Mouse (Mus musculus): ENCODE data around the gene Cd302. TPM values are rescaled to one million over a fixed set of nuclear protein-coding genes. Genes with fewer than 3 reads are reported as not detected.

The Cd302 gene
- polyA plus RNA-seq, 1 experiment = 15.2 TPM

GRCm38 (mm10) chr2:60205795-60206194 is 78.5 kb downstream of the Cd302 start:
- H3K4me3 ChIP-seq (replicated peaks; ENCODE audit: insufficient read depth, low read depth, low read length) = no peak overlapping the region
- H3K4me1 ChIP-seq (ENCODE audit: control insufficient read depth, insufficient read depth, low read length) = peaks cover 5% of the 10 kb centered on the region; the same call in 1 of the 2 replicates
- 54% methylated on average over 6 of the region's 6 CpGs for WGBS
- H3K27me3 ChIP-seq (ENCODE audit: control insufficient read depth, insufficient read depth, low read length) = no peaks in the 10 kb centered on the region
- H3K27ac ChIP-seq (ENCODE audit: insufficient read depth, low read length) = no peak overlapping the region
- TF ChIP-seq POLR2A (IDR thresholded peaks at IDR 0.05; ENCODE audit: borderline replicate concordance, insufficient read depth, low read length) (no peak), CTCF (IDR thresholded peaks at IDR 0.05; ENCODE audit: borderline replicate concordance, insufficient read depth, low read depth, low read length) (no peak)
- no peak for DNase-seq

- Histone ChIP-seq H3K4me3 (replicated peaks; ENCODE audit: insufficient read depth, low read depth, low read length) (no peak overlapping the region), H3K27ac (ENCODE audit: insufficient read depth, low read length) (no peak overlapping the region), H3K27me3 (ENCODE audit: control insufficient read depth, insufficient read depth, low read length) (no peaks in the 10 kb centered on the region), H3K4me1 (ENCODE audit: control insufficient read depth, insufficient read depth, low read length) (peaks cover 8% of the 10 kb centered on the region; the same call in 1 of the 2 replicates)
- no peak for TF ChIP-seq CTCF (IDR thresholded peaks at IDR 0.05; ENCODE audit: borderline replicate concordance, insufficient read depth, low read depth, low read length)
- TF ChIP-seq POLR2A (IDR thresholded peaks at IDR 0.05; ENCODE audit: borderline replicate concordance, insufficient read depth, low read length) = no peak
- DNase-seq = no peak
- 84% methylated on average over 6 of the region's 6 CpGs for WGBS
Observed at GRCm38 (mm10) chr2:60204162-60204561, 80.1 kb downstream of the Cd302 start.

- no peak for DNase-seq
- WGBS = 96% methylated on average over 4 of the region's 4 CpGs
- H3K4me1 ChIP-seq (ENCODE audit: control insufficient read depth, insufficient read depth, low read length) = peaks cover 8% of the 10 kb centered on the region; the same call in 1 of the 2 replicates
- TF ChIP-seq POLR2A (IDR thresholded peaks at IDR 0.05; ENCODE audit: borderline replicate concordance, insufficient read depth, low read length) (no peak), CTCF (IDR thresholded peaks at IDR 0.05; ENCODE audit: borderline replicate concordance, insufficient read depth, low read depth, low read length) (no peak)
- H3K27me3 ChIP-seq (ENCODE audit: control insufficient read depth, insufficient read depth, low read length) = no peaks in the 10 kb centered on the region
- H3K4me3 ChIP-seq (replicated peaks; ENCODE audit: insufficient read depth, low read depth, low read length) = no peak overlapping the region
- H3K27ac ChIP-seq (ENCODE audit: insufficient read depth, low read length) = no peak overlapping the region
Observed at GRCm38 (mm10) chr2:60203733-60204132, 80.6 kb downstream of the Cd302 start.

GRCm38 (mm10) chr2:60202900-60203530 is 81.3 kb downstream of the Cd302 start:
- H3K4me3 ChIP-seq (replicated peaks; ENCODE audit: insufficient read depth, low read depth, low read length) = no peak overlapping the region
- DNase-seq = no peak
- WGBS = 93% methylated on average over 8 of the region's 8 CpGs
- H3K27me3 ChIP-seq (ENCODE audit: control insufficient read depth, insufficient read depth, low read length) = no peaks in the 10 kb centered on the region
- peaks cover 6% of the 10 kb centered on the region; the same call in 1 of the 2 replicates for H3K4me1 ChIP-seq (ENCODE audit: control insufficient read depth, insufficient read depth, low read length)
- no peak overlapping the region for H3K27ac ChIP-seq (ENCODE audit: insufficient read depth, low read length)
- TF ChIP-seq POLR2A (IDR thresholded peaks at IDR 0.05; ENCODE audit: borderline replicate concordance, insufficient read depth, low read length) = no peak
- TF ChIP-seq CTCF (IDR thresholded peaks at IDR 0.05; ENCODE audit: borderline replicate concordance, insufficient read depth, low read depth, low read length) = no peak

Other genes with a start within 250 kb of the Cd302 start
- gene Baz2b, start 74.6 kb downstream of the Cd302 start, polyA plus RNA-seq (2012; rRNA removed) = 46.2 and 55.1 TPM in 2 replicates
- 39.5 and 45.2 TPM in 2 replicates for gene March7, start 74.6 kb downstream of the Cd302 start, polyA plus RNA-seq (2012; rRNA removed)
- 0.76 and 0.92 TPM in 2 replicates for gene Ly75, start 98.8 kb upstream of the Cd302 start, polyA plus RNA-seq (2012; rRNA removed)

Data from cerebellum, adult 2 months (tissue).